Mouse (Mus musculus): ENCODE results near the gene Vmn1r85.
A peak's percentile ranks its signal among the peaks of the same experiment; 100 is the strongest.
"Not testable (repeated sequence)": the region's sequence is repeated elsewhere in the genome, so short reads cannot be mapped to it uniquely, and the experiment has no call there.

Vmn1r85 gene

DNA sequence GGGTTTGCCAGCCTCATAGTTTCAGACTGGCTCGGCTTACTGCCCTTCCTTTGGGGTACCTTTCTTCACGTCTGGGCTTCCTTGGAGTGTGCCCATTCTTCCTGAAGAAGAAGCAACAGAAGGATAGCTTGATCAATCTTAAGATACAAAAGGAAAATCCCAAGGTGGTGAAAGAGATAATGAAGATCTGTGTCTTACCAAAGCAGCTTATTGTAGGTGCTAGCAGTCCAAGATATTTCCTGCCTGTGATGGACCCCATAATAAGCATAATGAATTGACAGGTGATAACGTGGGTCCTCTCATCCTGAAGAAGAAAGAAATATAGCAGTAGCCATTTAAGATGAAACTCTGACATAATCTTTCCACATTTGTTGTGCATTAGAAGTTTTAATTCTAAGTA is at the start of gene Vmn1r85:
TSS of gene Vmn1r85 (minus strand) at position 101 of the 400 bp plus-strand sequence.
- DNase-seq (ENCODE audit: low spot score in 2 of 2): no peak

DNA sequence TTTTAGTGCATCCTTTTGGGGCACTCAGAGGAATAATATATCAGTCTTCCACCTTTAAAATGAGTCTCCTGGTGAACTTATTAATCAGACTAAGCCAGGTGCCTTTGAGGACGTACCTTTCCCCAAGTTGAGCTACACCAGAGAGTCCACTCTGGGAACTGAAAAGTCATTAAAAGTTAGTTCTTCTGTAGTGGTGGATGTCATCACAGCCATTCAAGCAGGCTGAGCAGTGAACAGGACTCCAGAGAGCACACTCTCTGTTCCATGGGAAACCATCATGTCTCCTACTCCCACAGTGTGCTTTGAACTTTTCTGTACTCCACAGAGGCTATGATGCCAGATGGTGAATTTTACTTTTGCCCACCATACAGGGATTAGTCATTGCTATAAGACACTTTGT is 45.1 kb upstream of the Vmn1r85 start, which contains the start of gene Vmn1r87:
TSS of gene Vmn1r87 (minus strand) at position 101 of the 400 bp plus-strand sequence.
- DNase-seq (ENCODE audit: low spot score in 2 of 2): no peak

DNA sequence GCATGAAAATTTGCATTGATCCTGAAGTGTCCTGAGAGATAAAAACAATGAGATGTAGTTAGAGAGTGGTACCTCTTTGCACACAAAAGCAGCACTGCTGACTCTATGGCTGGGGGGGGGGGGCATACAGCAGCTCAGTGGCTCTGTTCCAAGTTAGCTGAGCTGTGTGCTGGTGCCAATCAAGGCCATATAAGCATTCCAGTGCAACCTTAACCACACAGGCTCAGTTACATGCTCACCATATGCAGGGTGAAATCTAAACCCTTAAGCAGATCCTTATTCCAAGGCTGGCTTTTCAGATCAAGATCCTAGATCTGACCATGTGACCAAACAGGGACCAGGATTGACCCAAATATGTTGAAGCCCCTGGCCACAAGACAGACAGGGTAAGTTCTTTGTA is 42.4 kb upstream of the Vmn1r85 start:
- DNase-seq (ENCODE audit: low spot score in 2 of 2): no peak

DNA sequence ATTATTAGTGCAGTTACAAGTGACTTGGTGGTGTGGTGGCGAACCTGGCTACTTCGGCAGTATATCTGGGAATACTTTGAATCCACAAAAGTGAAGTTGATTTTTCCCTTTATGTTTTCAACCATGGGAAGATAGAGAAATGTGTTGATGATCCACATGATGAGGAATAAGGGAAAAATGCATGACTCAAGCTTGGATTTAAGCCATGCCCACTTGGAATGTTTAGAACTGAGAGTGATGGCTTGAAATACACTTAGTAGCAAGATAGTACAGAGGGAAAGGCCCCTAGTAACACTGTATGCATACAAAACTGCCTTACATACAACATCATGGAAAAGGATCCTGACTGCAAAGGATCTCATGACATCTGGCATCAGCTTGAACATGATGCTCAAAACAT is 36.9 kb upstream of the Vmn1r85 start:
- no peak for DNase-seq (ENCODE audit: low spot score in 2 of 2)

DNA sequence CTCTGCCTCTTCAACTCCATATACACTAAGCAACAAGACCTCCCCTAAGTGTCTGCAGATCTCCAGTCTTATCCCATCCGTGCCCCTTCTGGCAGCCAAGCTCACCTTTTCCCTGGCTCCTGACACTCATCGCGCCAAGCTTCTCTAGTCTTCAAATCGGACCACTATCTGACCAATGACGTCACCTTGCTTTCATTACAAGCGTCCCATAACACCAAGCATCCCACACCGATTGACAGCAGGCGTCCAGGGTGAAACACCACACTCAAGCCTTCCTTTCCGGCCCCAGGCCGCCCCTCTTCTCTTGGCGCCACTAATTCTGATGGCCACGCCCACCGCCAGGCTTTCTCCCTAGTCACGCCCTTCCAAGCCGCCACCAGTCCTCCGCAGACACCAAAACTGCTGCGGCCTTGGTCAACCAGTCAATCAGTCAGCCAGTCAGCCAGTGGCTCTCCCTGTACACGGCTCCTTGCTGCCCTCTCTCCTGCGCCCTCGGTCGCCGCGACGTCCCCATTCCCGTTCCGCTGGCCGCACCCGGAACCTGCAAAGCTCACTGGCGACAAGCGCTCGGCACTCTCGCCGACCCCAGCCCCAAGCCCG is 28.7 kb upstream of the Vmn1r85 start:
- peak; percentile 15 to 33 for DNase-seq (ENCODE audit: low spot score in 2 of 2)

DNA sequence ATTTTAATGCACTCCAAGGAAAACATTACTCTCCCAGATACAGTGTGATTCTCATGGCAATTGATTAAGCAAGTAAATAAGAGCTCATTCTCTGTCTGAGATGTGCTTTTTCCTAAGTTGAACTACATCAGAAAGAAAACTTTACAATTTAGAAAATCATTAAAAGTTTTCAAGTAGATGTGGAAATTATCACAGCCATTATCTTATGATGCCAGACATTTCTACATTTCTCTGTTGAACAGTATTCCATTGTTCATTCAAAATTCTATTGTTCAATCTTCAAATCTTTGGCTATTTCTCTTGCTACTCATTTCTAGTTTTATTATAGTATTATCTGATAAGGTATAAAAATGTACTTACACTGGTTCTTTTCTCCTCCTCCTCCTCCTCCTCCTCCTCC is 24.8 kb upstream of the Vmn1r85 start, which contains the start of gene Vmn1r86:
TSS of gene Vmn1r86 (minus strand) at position 101 of the 400 bp plus-strand sequence.
- no peak for DNase-seq (ENCODE audit: low spot score in 2 of 2)

- DNase-seq (ENCODE audit: low spot score in 2 of 2): no peak
Observed at GRCm38 (mm10) chr7:13072293-13072692, 22.7 kb downstream of the Vmn1r85 start.

- not testable (repeated sequence) for DNase-seq (ENCODE audit: low spot score in 2 of 2)
Observed at GRCm38 (mm10) chr7:13063399-13063798, 31.6 kb downstream of the Vmn1r85 start.

GRCm38 (mm10) chr7:13059536-13059935 is 35.4 kb downstream of the Vmn1r85 start:
- no peak for DNase-seq (ENCODE audit: low spot score in 2 of 2)

DNA sequence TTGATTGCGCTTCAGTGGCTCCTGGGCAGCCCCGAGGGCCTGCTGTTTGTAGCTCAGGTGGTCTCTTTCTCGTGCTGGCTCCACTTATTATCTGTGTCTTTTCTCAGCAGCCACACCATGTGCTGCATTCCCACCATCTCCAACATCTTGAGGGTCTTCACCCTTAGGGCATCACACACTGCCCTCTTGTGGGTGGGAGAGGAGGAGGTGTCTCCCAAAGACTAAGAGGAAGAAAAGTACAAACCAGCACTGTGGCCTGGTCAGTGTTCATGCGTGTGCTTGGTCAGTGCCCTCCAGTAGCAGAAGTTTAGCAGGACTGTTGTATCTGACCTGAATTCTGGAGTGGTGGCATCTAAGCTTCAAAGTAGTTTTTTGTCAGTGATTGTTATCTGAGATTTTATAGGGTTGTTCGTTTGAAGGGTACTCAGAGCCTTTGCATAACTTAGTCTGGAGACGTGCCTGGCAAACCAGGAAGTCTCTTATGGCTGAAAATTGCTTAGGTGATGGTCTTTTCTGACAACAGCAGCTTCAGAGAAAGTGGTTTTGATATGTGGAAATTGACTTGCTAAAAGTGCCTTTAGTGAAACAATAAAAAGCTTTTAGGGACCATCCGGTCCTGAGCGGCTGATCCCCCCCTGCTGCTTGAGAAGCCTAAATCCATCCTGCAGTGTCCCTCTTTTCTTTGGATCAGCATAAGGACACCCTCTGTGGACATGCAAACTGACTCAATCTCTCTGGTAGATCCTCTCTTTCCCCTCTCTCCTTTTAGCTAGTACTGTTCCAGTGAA is 37.9 kb downstream of the Vmn1r85 start:
- no peak for DNase-seq (ENCODE audit: low spot score in 2 of 2)

DNA sequence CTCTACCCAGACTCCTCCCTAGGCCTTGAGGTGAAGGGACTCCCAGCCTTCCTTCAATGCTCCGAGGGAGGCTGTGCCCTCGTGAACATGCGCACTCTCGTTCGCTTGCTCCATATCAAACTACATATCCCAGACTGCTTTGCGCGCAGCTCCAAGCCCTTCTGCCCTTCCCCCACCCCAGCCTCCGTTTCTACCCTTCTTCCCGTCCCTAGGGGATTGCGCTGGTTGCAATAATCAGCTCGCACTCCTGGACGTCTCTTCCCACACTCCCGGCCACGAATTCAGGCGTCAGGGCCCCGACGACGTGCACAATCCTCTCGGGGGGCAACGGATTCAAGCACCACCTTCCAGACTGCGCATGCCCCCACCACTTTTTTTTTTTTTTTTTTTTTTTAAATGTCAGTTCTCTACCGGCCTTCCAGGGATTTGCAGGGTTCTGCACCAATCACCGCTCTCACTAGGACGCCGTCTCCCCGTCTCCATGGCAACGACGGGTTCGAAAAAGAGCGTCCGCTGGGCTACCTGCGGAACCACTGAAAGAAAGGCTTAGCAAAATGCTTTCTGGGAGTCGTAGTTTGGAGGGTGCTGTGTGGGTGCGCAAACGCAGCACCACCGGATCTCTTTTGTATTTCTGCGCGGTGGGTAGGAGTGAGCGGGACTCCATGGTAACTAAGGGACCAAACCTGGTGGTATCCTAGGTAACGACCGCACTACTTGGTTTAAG is 40.5 kb downstream of the Vmn1r85 start, which contains the start of gene Mzf1:
TSS of gene Mzf1 (minus strand) at position 478 of the 724 bp plus-strand sequence.
- peak; percentile 80 to 89 for DNase-seq (ENCODE audit: low spot score in 2 of 2)

GRCm38 (mm10) chr7:13053961-13054286 is 41.0 kb downstream of the Vmn1r85 start:
- DNase-seq (ENCODE audit: low spot score in 2 of 2): no peak

GRCm38 (mm10) chr7:13053501-13053900 is 41.5 kb downstream of the Vmn1r85 start:
- DNase-seq (ENCODE audit: low spot score in 2 of 2): no peak

GRCm38 (mm10) chr7:13053001-13053400 is 42.0 kb downstream of the Vmn1r85 start:
- no peak for DNase-seq (ENCODE audit: low spot score in 2 of 2)

DNA sequence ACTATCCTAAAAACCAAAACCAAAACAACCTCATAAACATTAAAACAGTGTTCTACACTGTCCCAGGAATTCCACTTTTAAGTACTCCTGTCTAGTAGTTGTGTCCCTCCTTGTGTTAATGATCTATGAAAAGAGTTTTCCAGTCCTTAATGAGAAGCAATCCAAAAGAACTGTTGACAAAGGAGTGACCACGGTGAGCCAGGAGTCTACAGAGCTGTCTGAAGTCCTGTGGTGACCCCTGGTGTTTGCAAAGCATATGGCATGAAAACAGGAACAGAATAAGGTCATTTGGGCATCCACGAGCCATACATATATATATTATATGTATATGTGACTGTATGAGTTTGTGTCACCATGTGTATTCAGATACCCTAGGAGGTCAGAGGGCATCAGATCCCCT is 48.9 kb downstream of the Vmn1r85 start:
- peak; percentile 62 to 75 for DNase-seq (ENCODE audit: low spot score in 2 of 2)

DNA sequence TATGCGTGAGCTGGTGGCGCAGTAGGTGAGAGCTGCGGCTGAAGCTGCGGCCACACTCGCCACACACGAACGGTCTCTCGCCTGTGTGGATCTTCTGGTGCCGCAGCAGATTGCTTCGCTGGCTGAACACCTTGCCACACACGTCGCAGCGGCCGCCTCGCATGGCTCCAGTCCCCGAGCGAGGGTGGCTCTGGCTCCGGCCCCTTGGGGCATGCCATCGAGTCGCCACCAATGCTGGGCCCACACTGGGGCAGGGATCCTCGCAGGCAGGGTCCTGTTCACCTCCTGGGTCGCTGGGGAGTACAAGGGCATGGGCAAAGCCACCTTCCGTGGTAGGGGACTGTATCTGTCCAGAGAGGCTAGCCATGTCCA is 50.7 kb downstream of the Vmn1r85 start:
- DNase-seq (ENCODE audit: low spot score in 2 of 2): no peak

DNA sequence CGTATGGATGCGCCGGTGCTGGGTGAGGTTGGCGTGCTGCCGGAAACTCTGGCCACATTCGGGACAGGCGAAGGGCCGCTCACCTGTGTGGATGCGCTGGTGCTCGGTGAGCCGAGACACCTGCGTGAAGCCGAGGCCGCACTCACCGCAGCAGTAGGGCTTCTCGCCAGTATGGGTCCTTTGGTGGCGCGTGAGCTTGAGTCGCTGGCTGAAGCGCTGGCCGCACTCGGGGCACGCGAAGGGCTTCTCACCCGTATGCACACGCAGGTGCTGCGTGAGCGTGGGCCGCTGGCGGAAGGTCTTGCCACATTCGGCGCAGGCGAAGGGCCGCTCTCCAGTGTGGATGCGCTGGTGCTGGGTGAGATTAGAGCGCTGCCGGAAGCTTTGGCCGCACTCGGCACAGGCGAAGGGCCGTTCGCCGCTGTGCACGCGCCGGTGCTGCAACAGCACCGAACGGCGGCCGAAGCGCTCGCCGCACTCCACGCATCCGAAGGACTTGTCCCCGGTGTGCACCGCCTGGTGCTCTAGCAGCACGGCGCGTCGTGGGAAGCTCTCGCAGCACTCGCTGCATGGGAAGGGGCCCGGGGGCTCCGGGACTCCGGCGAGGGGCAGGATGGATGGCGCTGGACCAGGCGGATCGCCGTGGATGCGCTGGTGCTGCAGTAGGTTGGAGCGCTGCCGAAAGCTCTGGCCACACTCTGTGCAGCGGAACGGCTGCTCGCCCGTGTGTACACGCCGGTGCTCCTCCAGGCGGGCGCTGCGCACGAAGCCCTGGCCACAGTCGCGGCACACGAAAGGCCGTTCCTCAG is 51.3 kb downstream of the Vmn1r85 start:
- DNase-seq (ENCODE audit: low spot score in 2 of 2): no peak

DNA sequence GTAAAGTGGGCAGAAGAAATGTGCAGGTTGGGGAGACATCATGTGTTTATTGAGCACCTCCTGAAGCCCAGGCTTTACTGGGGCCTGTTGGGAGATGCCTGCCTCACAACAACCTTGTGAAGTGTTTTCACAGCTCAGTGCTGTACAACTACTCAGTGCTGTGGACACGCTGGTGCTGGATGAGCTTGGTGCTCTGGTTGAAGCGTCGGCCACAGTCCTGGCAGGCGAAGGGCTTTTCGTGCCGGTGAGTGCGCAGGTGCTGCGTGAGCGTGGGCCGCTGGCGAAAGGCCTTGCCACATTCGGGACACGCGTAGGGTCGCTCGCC is 51.9 kb downstream of the Vmn1r85 start:
- DNase-seq (ENCODE audit: low spot score in 2 of 2): no peak

- no peak for DNase-seq (ENCODE audit: low spot score in 2 of 2)
Observed at GRCm38 (mm10) chr7:13042511-13042910, 52.5 kb downstream of the Vmn1r85 start.

GRCm38 (mm10) chr7:13041256-13041655 is 53.7 kb downstream of the Vmn1r85 start:
- no peak for DNase-seq (ENCODE audit: low spot score in 2 of 2)

DNA sequence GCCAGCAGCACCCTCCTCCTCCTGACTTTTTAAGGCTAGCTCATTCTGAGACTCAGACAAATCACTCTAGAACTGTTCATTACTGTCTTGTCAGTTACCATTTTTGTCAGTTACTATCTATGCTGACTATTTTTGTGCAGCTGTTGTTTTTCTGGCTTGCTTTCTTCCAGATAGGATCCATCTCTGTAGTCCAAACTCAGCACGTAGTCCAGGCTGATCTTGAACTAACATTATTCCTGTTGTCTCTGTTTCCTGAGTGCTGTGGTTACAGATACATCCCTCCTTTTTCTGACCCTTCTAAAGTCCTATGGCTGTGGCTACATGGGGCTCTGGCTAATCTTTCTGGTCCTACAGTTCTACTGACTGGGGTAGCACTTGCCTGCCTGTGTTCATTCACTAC is 55.8 kb downstream of the Vmn1r85 start:
- no peak for DNase-seq (ENCODE audit: low spot score in 2 of 2)

DNA sequence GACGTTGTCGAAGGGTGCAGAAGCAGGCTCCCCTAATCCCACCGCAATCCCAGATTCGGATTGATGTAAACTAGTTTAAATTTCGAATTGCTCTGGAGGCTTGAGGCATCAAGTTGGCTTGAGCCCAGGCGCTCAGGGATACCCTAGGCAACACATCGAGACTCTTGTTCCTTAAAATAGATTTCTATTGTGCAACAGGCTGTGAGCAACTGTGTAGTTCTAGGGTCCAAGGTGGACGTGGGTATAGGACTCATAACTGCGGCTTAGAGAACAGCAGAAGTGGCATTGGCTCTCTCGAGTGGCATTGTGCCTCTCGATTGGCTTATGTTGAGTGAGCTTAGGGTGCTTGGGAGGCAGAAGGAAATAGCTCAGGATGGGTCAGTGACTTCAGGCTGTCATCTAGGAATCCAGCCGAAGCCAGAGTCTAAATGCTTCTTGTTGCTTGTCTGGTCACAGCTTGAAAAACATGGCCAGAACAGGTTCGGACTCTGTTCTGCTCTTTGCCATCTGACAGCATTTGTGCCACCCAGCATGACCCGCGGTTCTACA is 56.3 kb downstream of the Vmn1r85 start:
- DNase-seq (ENCODE audit: low spot score in 2 of 2): no peak
